Mouse (Mus musculus) lung, embryonic 15.5 days (tissue): ENCODE data around the gene Flna. TPM values are rescaled to one million over a fixed set of nuclear protein-coding genes. Genes with fewer than 3 reads are reported as not detected.
"Not testable (repeated sequence)": the region's sequence is repeated elsewhere in the genome, so short reads cannot be mapped to it uniquely, and the experiment has no call there.

Source experiments
- ATAC-seq: fragments of 200-750 bp; cut with Nextera tagmentation; 2 replicates; pipeline ENCODE4 v1.8.0; 2017; ENCODE audit warnings: moderate number of reproducible peaks, borderline replicate concordance; ENCODE audit not compliant: low FRiP score, low TSS enrichment; ENCODE audit errors: extremely low read depth
- H3K27ac ChIP-seq: fragments of 300-500 bp; sonication (generic); 2 replicates; pipeline ENCODE4 v1.5.1; 2015; ENCODE audit warnings: moderate library complexity, mild to moderate bottlenecking, inconsistent platforms
- H3K27me3 ChIP-seq: fragments of 300-500 bp; sonication (generic); 2 replicates; pipeline ENCODE4 v1.6.1; 2015; ENCODE audit warnings: inconsistent platforms
- H3K36me3 ChIP-seq: fragments of 300-500 bp; sonication (generic); 2 replicates; pipeline ENCODE4 v1.6.1; 2015; ENCODE audit warnings: inconsistent platforms
- H3K4me1 ChIP-seq: fragments of 300-500 bp; sonication (generic); 2 replicates; pipeline ENCODE4 v1.6.1; 2015; ENCODE audit warnings: inconsistent platforms
- H3K4me2 ChIP-seq: fragments of 300-500 bp; sonication (generic); 2 replicates; pipeline ENCODE4 v1.6.1; 2015; ENCODE audit warnings: inconsistent platforms, mild to moderate bottlenecking, moderate library complexity
- H3K4me3 ChIP-seq: fragments of 300-500 bp; sonication (generic); 2 replicates; pipeline ENCODE4 v1.5.1; 2015; ENCODE audit warnings: mild to moderate bottlenecking, inconsistent platforms
- H3K9ac ChIP-seq: fragments of 300-500 bp; sonication (generic); 2 replicates; pipeline ENCODE4 v1.6.1; 2015; ENCODE audit warnings: inconsistent platforms
- H3K9me3 ChIP-seq: fragments of 300-500 bp; sonication (generic); 2 replicates; pipeline ENCODE4 v1.6.1; 2016; ENCODE audit warnings: inconsistent platforms
- WGBS: fragments of 180-500 bp; shearing (Covaris S2); methylation state at CpG from one replicate; pipeline ENCODE4 v1.1.7; 2015; 5-methylcytosine and 5-hydroxymethylcytosine counted together
- polyA plus RNA-seq: library from polyadenylated mRNA; unstranded; fragments of >200 nt; fragmentation: Nextera tagmentation; extraction: Ambion mirVana; gene quantifications from 2 replicates; pipeline ENCODE4 v1.2.1, GENCODE M21; 2015

Flna gene
- polyA plus RNA-seq, 1 experiment from 2014 or later = 366 TPM

GRCm38 (mm10) chrX:74245107-74245506 lies 4.5 kb downstream of the Flna start:
- Histone ChIP-seq H3K4me3 (peak overlapping the region; percentile 58), H3K9me3 (no peaks in the 10 kb centered on the region), H3K27me3 (no peaks in the 10 kb centered on the region), H3K27ac (peak overlapping the region; percentile 94), H3K4me1 (peaks cover 10% of the 10 kb centered on the region; the same call in 1 of the 2 replicates), H3K9ac (peak overlapping the region; percentile 69), H3K36me3 (peaks cover 29% of the 10 kb centered on the region), H3K4me2 (peak overlapping the region; percentile 62)
- ATAC-seq = no peak
- WGBS = 7% methylated on average over 1 of the region's 1 CpGs

DNA sequence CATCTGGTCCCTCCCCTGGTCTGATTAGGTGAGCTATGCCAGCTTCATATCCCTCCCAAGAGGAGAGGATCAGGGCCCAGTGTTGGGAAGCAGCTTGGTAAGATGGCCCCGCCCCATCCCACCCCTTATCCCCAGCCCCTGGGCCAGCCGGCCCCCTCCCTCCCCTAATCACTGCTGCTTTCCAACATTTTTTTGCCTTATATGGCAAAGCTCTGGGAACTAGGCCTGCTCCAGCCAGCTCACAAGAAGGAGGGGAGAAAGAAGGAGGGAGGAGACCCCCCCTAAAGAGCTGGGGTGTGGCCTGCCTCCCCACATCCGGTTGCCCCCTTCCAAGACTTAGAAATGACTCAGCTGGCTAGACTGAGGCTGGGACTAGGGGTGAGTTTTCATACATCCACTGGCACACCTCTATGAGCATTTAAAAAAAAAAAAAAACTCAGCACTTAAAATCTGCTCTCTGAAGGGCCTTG lies 5.0 kb downstream of the Flna start:
- 25% methylated on average over 3 of the region's 3 CpGs for WGBS
- H3K27ac ChIP-seq = peak overlapping the region; percentile 94
- peak; percentile 63 for ATAC-seq
- H3K27me3 ChIP-seq = no peaks in the 10 kb centered on the region
- H3K4me1 ChIP-seq = peaks cover 7% of the 10 kb centered on the region; the same call in 1 of the 2 replicates
- H3K4me2 ChIP-seq = peak overlapping the region; percentile 62
- no peaks in the 10 kb centered on the region for H3K9me3 ChIP-seq
- H3K9ac ChIP-seq = peak overlapping the region; percentile 69
- H3K36me3 ChIP-seq = peaks cover 34% of the 10 kb centered on the region
- peak overlapping the region; percentile 58 for H3K4me3 ChIP-seq

GRCm38 (mm10) chrX:74243807-74244206 lies 5.8 kb downstream of the Flna start:
- H3K4me1 ChIP-seq = peaks cover 7% of the 10 kb centered on the region; the same call in 1 of the 2 replicates
- H3K9ac ChIP-seq = peak overlapping the region; percentile 34
- WGBS = 30% methylated on average over 3 of the region's 3 CpGs
- H3K36me3 ChIP-seq = peaks cover 42% of the 10 kb centered on the region
- H3K4me3 ChIP-seq = peak overlapping the region; percentile 58
- peak overlapping the region; percentile 62 for H3K4me2 ChIP-seq
- H3K27ac ChIP-seq = peak overlapping the region; percentile 94
- no peaks in the 10 kb centered on the region for H3K9me3 ChIP-seq
- no peak for ATAC-seq
- H3K27me3 ChIP-seq = no peaks in the 10 kb centered on the region

GRCm38 (mm10) chrX:74243396-74243795 lies 6.2 kb downstream of the Flna start:
- Histone ChIP-seq H3K9me3 (no peaks in the 10 kb centered on the region), H3K27me3 (no peaks in the 10 kb centered on the region), H3K4me2 (peak overlapping the region; percentile 62), H3K4me1 (peaks cover 7% of the 10 kb centered on the region; the same call in 1 of the 2 replicates), H3K9ac (0 out of 2 replicates have a peak overlapping the region, but pooled peaks have one; percentile 34), H3K36me3 (peaks cover 46% of the 10 kb centered on the region), H3K27ac (peak overlapping the region; percentile 94), H3K4me3 (peak overlapping the region; percentile 58)
- WGBS = 55% methylated on average over 2 of the region's 2 CpGs
- no peak for ATAC-seq

DNA sequence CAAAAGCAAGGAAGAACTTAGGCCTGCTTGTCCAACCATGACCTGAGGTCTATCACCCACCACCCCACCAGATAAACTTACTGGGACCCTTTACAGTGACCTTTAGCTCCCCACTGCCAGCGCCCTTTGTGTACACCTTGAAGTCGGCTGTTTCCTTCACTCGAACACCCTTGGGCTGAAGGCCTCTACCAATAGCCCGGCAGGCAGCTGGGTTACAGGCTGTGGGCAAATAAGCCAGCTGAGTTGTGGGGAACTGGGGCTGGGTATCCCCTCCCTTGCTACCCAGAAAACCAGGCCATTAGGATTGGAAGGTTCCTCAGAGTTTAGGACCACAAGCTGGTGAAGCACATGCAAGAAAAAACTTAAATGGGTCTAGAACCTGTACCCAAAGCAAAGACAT lies 9.3 kb downstream of the Flna start:
- Histone ChIP-seq H3K9ac (no peak overlapping the region), H3K27ac (no peak overlapping the region), H3K36me3 (peaks cover 71% of the 10 kb centered on the region), H3K4me1 (peaks cover 7% of the 10 kb centered on the region; the same call in 1 of the 2 replicates), H3K9me3 (no peaks in the 10 kb centered on the region), H3K4me2 (no peak overlapping the region), H3K4me3 (no peak overlapping the region), H3K27me3 (no peaks in the 10 kb centered on the region)
- no peak for ATAC-seq
- 85% methylated on average over 4 of the region's 4 CpGs for WGBS

DNA sequence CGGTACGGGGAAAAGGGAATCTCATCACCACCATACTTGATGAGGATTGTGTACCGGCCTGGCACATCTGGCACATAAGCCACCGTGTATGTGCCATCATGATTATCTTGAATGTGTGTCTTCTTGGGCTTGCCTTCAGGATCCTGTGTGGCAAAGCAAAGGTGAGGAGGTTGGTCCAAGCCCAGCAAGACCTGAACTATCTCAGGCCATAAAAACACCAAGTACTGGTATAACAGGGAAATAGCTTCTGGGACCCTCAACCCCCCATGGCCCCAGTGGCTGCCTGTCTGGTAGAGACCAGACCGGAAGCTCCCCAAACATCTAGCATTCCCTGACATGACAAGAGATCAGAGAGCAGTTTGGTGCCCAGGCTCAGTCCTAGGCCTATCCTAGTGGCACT lies 16.4 kb downstream of the Flna start:
- Histone ChIP-seq H3K27ac (no peak overlapping the region), H3K9ac (no peak overlapping the region), H3K4me3 (no peak overlapping the region), H3K9me3 (no peaks in the 10 kb centered on the region), H3K36me3 (peaks cover 92% of the 10 kb centered on the region), H3K4me1 (no peaks in the 10 kb centered on the region), H3K4me2 (no peak overlapping the region), H3K27me3 (no peaks in the 10 kb centered on the region)
- ATAC-seq = no peak
- WGBS = 89% methylated on average over 5 of the region's 5 CpGs

GRCm38 (mm10) chrX:74230038-74230437 lies 19.6 kb downstream of the Flna start:
- Histone ChIP-seq H3K4me3 (no peak overlapping the region), H3K27ac (no peak overlapping the region), H3K36me3 (peaks cover 96% of the 10 kb centered on the region), H3K4me1 (no peaks in the 10 kb centered on the region), H3K27me3 (no peaks in the 10 kb centered on the region), H3K4me2 (no peak overlapping the region), H3K9ac (no peak overlapping the region), H3K9me3 (no peaks in the 10 kb centered on the region)
- 78% methylated on average over 1 of the region's 1 CpGs for WGBS
- ATAC-seq = no peak

DNA sequence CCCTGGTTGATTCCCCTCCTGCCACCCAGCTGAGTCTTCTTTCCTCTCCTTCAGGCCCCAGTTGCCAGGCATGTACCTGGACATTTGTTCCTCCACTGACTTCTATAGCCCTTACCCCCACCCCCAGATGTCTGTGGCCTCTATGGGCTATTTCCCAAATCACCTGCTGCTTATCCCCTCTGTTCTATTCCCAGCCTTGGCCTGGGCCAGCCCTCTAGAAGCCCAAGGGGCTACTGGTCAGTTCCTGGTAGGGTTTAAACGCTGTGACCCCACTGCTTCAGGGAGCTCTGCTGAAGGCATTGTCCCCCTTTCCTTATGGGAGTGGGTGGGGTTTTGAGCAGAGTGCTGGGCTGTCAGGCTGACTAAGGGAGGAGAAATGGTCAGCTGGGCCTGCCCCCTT lies 29.5 kb downstream of the Flna start:
- not testable (repeated sequence) for H3K9ac ChIP-seq, H3K27me3 ChIP-seq, H3K4me3 ChIP-seq, H3K9me3 ChIP-seq, H3K4me2 ChIP-seq, ATAC-seq, H3K4me1 ChIP-seq, H3K27ac ChIP-seq
- WGBS = 48% methylated on average over 1 of the region's 1 CpGs
- peaks cover 26% of the 10 kb centered on the region for H3K36me3 ChIP-seq

- Histone ChIP-seq H3K36me3 (peaks cover 20% of the 10 kb centered on the region), H3K27ac (no peak overlapping the region), H3K27me3 (no peaks in the 10 kb centered on the region), H3K9me3 (no peaks in the 10 kb centered on the region), H3K4me3 (no peak overlapping the region), H3K4me2 (no peak overlapping the region), H3K9ac (no peak overlapping the region), H3K4me1 (no peaks in the 10 kb centered on the region)
- no peak for ATAC-seq
- 42% methylated on average over 13 of the region's 13 CpGs for WGBS
These were observed 30.2 kb downstream of the Flna start for GRCm38 (mm10) chrX:74219449-74219848.

DNA sequence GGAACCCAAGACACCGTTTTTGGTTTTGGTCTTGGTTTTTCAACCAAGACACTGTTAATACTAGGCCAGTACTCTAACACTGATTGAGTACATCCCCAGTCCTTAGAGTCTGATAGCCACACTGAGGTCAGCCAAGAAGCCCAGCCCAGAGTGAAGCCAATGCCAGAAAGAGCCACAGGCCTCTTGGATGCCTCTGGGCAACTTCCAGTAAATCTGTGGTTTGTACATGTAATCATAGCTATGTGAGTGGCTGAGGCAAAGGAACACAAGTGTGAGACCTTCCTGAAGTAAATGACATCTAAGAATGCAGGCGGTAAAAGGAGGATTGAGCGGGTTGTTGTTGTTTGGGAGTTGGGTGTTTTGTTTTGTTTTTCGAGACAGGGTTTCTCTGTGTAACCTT lies 31.1 kb downstream of the Flna start:
- Histone ChIP-seq H3K36me3 (peaks cover 12% of the 10 kb centered on the region; the same call in 1 of the 2 replicates), H3K9me3 (no peaks in the 10 kb centered on the region), H3K4me1 (no peaks in the 10 kb centered on the region), H3K4me3 (no peak overlapping the region), H3K27me3 (no peaks in the 10 kb centered on the region), H3K9ac (no peak overlapping the region), H3K27ac (no peak overlapping the region), H3K4me2 (no peak overlapping the region)
- WGBS = 88% methylated on average over 4 of the region's 4 CpGs
- no peak for ATAC-seq

- ATAC-seq = no peak
- 79% methylated on average over 2 of the region's 2 CpGs for WGBS
These were observed 46.1 kb downstream of the Flna start for GRCm38 (mm10) chrX:74203556-74203955.

GRCm38 (mm10) chrX:74176959-74177358 lies 72.7 kb downstream of the Flna start, which contains the start of gene Tktl1:
TSS of gene Tktl1 (plus strand) at chrX:74177259.
- 86% methylated on average over 17 of the region's 17 CpGs for WGBS
- H3K27me3 ChIP-seq = no peaks in the 10 kb centered on the region
- no peak within 1 kb of the TSS for H3K27ac ChIP-seq
- no peak within 1 kb of the TSS for H3K4me2 ChIP-seq
- H3K9ac ChIP-seq = no peak within 1 kb of the TSS
- H3K4me1 ChIP-seq = no peaks in the 10 kb centered on the region
- H3K9me3 ChIP-seq = no peaks in the 10 kb centered on the region
- H3K4me3 ChIP-seq = no peak within 1 kb of the TSS
- H3K36me3 ChIP-seq = no peaks in the 10 kb centered on the region
- no peak for ATAC-seq

More at GRCm38 (mm10) chrX:74203556-74203955, 46.1 kb downstream of the Flna start:
- H3K4me2 ChIP-seq = no peak overlapping the region
- H3K27ac ChIP-seq = no peak overlapping the region
- H3K36me3 ChIP-seq = no peaks in the 10 kb centered on the region
- H3K27me3 ChIP-seq = no peaks in the 10 kb centered on the region
- H3K9me3 ChIP-seq = no peaks in the 10 kb centered on the region
- H3K4me3 ChIP-seq = no peak overlapping the region
- H3K4me1 ChIP-seq = no peaks in the 10 kb centered on the region
- no peak overlapping the region for H3K9ac ChIP-seq
